Mouse (Mus musculus): ENCODE measurements at regions not wholly inside any gene's neighbourhood (a gene's known extent, or its start where the extent isn't known, plus 50 kb on each side); places are given as distances from the start of the nearest gene placed in this dataset.
A peak's percentile ranks its signal among the peaks of the same experiment; 100 is the strongest.

DNA sequence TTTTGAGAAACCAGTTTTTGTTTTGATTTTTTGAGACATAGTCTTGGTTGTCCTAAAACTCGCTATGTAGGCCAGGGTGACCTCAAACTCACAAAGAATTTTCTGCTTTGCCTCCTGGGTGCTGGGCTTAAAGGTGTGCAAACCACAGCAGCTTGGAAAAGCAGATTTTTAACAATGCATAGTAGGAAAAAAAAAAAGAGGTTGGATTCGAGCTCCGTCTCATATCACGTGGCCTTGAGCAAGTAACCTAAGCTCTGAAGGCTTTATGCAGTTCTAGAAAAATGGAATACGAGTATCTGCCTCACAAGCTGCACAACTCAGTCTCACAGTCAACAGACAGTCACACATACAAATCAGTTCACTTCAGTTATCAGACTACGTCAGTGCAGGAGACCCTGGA is 90.9 kb downstream of the Spry2 start:
- Histone ChIP-seq H3K36me3 (no peaks in the 10 kb centered on the region), H3K4me3 (replicated peaks) (no peak overlapping the region), H3K4me1 (peaks cover 6% of the 10 kb centered on the region), H3K9ac (replicated peaks) (no peak overlapping the region), H3K27me3 (replicated peaks) (no peaks in the 10 kb centered on the region), H3K27ac (replicated peaks) (no peak overlapping the region), H3K9me3 (replicated peaks) (no peaks in the 10 kb centered on the region), H3K4me2 (no peak overlapping the region)
- no peak for ATAC-seq (ENCODE audit: low FRiP score)
- WGBS: 84% methylated on average over 6 of the region's 6 CpGs

DNA sequence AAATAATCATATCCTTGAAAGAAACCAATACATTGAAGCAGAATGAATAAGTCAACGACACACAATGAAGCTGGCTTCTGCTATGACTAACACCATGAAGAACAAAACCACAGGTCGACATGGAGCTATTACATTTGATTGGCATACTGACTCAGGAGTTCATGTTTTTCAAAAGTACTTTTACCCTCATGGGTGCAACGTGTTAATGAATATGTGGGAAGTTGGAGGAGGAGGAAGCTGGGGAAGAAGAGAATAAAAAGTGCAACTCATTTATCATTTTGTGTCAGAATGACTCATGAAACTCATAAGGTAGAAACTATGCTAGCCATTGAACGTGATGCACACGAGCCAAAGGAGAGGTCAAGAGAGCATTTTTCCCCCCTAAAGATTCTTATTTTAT is 91.3 kb downstream of the Spry2 start:
- Histone ChIP-seq H3K27me3 (replicated peaks) (no peaks in the 10 kb centered on the region), H3K4me1 (peaks cover 6% of the 10 kb centered on the region), H3K9me3 (replicated peaks) (no peaks in the 10 kb centered on the region), H3K27ac (replicated peaks) (no peak overlapping the region), H3K9ac (replicated peaks) (no peak overlapping the region), H3K4me3 (replicated peaks) (no peak overlapping the region), H3K36me3 (no peaks in the 10 kb centered on the region), H3K4me2 (no peak overlapping the region)
- ATAC-seq (ENCODE audit: low FRiP score): no peak
- WGBS: 84% methylated on average over 5 of the region's 5 CpGs

DNA sequence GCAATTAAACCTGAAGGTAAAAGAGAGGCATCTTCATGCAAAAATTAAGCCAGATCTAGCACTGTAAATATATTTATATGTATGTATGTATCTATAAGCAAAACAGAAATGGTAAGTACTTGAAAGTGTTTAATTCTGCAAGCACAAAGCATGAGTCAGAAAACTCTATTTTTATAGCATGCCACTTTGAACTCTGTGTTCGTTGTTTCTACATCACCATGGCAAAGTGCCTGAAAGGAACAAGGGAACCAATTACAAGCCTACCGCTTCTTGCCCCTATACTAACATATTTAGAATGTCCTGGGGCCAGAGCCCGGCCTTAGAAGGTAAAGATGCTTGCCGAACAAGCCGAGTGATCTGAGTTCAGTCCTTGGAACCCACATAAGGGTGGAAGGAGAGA is 91.9 kb downstream of the Spry2 start:
- Histone ChIP-seq H3K27ac (replicated peaks) (no peak overlapping the region), H3K4me2 (no peak overlapping the region), H3K27me3 (replicated peaks) (no peaks in the 10 kb centered on the region), H3K9me3 (replicated peaks) (no peaks in the 10 kb centered on the region), H3K36me3 (no peaks in the 10 kb centered on the region), H3K4me1 (peaks cover 6% of the 10 kb centered on the region), H3K4me3 (replicated peaks) (no peak overlapping the region), H3K9ac (replicated peaks) (no peak overlapping the region)
- no peak for ATAC-seq (ENCODE audit: low FRiP score)
- WGBS: 69% methylated on average over 5 of the region's 5 CpGs

DNA sequence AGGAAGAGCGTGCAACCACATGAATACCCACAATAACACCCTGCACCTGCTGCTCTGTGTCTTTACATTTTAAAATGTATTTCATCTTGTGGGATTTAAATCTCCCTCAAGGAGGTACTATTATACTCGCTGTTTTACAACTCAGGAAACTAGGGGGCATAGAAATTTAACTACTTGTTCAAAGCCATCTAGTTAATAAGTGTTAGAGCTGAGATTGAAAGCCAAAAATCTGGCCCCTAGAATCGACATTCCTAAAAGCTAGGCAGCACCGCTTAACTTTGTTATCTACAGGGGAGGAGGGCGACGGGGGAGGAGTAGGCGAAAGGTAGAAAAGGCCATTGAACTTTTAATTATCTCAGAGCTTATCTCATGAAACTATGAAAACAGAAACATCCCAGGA is 93.3 kb downstream of the Spry2 start:
- Histone ChIP-seq H3K4me2 (peak overlapping the region; percentile 53), H3K36me3 (no peaks in the 10 kb centered on the region), H3K27ac (replicated peaks) (no peak overlapping the region), H3K4me1 (peaks cover 6% of the 10 kb centered on the region), H3K9me3 (replicated peaks) (no peaks in the 10 kb centered on the region), H3K9ac (replicated peaks) (no peak overlapping the region), H3K4me3 (replicated peaks) (peak overlapping the region; percentile 23), H3K27me3 (replicated peaks) (no peaks in the 10 kb centered on the region)
- no peak for ATAC-seq (ENCODE audit: low FRiP score)
- WGBS: 28% methylated on average over 7 of the region's 7 CpGs

DNA sequence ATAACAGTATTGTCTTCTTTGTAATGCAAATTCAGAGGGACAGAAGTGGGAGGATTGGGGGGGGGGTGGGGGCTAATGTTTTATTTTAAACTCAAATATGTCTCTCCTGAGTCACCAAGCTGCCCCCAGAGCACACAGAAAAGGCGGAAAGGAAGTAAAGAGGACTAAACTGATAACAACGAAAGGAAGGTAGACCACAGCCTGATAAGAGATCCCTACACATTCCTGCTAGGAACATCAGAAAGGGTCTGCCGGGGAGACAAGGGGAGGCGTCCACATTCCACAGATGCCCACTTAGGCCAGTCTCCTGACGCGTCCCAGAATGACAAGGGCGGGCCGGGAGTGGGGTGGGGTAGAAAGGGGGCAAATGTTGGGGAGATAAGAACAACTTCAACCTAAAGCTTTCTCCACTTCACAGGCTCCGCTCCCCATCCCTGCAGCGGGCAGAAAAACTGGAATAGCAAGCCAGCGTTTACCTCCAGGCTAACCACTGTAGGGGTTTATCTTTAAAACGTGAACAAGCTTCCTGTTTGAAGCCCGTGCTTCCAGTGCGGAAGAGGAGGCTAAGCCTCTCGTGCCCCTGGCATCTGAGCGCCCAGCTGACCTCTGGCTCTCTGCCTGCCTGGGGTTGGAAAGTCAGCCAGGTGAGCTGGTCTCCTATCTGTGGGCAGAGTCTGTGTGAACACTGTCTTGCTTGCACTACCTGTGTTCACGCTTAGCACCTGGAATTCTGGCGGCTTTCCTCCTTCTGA is 93.9 kb downstream of the Spry2 start:
- Histone ChIP-seq H3K27me3 (replicated peaks) (no peaks in the 10 kb centered on the region), H3K4me2 (peak overlapping the region; percentile 53), H3K9ac (replicated peaks) (no peak overlapping the region), H3K36me3 (no peaks in the 10 kb centered on the region), H3K9me3 (replicated peaks) (no peaks in the 10 kb centered on the region), H3K4me3 (replicated peaks) (peak overlapping the region; percentile 23), H3K4me1 (peaks cover 6% of the 10 kb centered on the region), H3K27ac (replicated peaks) (no peak overlapping the region)
- no peak for ATAC-seq (ENCODE audit: low FRiP score)
- 15% methylated on average over 18 of the region's 18 CpGs for whole genome bisulfite sequencing

DNA sequence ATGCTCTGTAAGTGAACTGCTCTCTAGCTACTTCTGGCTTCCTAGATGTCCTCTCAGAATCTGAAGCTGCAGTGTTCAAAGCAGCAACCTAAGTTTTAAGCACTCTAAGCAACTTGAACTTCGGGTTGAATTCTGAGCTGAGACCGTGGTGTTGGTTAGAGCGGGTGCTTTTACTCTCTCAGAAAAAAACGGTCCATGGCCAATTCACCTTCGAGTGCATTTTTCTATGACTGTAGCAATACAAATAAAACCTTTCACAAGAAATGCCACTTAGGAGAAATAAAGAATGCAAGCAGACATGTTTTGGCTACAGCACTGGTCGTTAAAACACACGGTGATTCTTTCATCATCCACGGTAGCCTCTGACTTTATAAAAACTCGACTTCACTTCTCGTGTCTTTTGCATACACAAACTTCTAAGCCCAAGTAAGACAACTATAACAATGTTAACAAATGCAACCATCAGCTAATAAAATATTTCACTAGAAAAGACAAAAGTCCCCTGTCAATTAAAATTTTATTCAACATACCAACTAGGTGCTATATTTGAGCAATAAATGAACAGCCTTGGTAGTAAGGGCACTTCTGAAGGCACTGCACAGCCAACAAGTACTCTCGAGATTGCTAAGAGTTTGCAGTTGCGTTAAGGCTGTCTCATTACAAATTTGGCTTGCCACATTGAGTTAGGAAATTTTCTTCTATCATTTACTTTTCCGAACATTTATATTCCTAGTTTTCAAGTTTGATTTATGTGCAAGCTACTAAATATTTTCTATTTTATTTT is 96.3 kb downstream of the Spry2 start:
- no peak overlapping the region for H3K9ac ChIP-seq (replicated peaks)
- no peaks in the 10 kb centered on the region for H3K36me3 ChIP-seq
- ATAC-seq (ENCODE audit: low FRiP score): no peak
- H3K27me3 ChIP-seq (replicated peaks): no peaks in the 10 kb centered on the region
- H3K4me3 ChIP-seq (replicated peaks): no peak overlapping the region
- H3K27ac ChIP-seq (replicated peaks): no peak overlapping the region
- H3K4me2 ChIP-seq: no peak overlapping the region
- H3K4me1 ChIP-seq: peaks cover 6% of the 10 kb centered on the region
- whole genome bisulfite sequencing: 82% methylated on average over 13 of the region's 13 CpGs
- H3K9me3 ChIP-seq (replicated peaks): no peaks in the 10 kb centered on the region

DNA sequence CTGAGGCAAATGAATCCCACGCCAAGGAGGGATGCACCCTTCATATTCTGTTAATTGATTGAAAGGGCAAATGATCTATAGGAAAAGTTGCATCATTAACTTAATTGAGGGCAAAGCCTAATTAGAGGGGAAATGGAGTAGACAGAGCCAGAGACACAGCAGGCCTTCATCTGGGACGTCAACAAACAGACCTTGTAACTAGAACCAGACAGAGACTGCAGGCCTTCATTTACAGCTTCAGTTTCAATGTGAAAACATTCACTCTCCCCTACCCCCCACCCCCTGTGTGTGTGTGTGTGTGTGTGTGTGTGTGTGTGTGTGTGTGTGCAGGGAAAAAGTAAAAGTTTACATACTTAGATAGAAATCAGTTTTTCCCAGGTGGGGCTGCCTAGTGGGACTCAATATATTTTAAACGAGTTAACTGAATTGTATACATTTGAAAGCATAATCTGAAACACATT is 97.2 kb downstream of the Spry2 start:
- Histone ChIP-seq H3K4me1 (peaks cover 6% of the 10 kb centered on the region), H3K4me3 (replicated peaks) (no peak overlapping the region), H3K27ac (replicated peaks) (no peak overlapping the region), H3K4me2 (no peak overlapping the region), H3K9ac (replicated peaks) (no peak overlapping the region), H3K9me3 (replicated peaks) (no peaks in the 10 kb centered on the region), H3K36me3 (no peaks in the 10 kb centered on the region), H3K27me3 (replicated peaks) (no peaks in the 10 kb centered on the region)
- 40% methylated on average over 3 of the region's 3 CpGs for WGBS
- no peak for ATAC-seq (ENCODE audit: low FRiP score)

DNA sequence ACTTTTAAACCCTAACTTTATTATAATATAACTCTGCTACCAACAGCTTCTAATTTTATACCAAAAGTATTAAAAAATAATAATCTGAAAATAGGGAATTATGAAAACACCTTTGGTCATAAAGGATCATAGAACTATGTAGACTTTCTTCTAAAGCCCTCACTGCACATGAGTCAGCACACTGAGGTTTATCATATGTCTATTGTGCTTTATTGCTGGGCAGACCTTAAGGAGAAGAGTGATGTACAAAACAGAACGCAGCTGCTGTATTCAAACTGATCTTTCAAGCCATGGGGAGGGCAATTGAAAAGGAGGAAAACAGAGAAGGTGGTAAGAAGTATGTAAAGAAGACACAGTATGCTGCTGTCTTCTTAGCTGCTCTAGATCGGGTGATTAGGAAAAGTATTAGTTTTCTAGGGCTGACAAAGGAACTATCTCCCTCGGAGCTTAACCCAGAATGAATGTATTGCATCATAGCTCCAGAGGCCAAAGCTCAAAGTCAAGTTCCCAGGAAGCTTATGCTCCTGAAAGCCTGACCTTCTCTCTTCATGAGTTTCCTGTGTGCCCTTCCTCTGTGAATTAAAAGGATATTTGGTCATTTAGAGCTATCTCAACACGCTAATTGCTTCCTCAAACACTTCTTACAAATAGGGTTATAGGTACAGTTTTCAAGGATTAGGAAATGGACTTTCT is 103.5 kb downstream of the Spry2 start:
- Histone ChIP-seq H3K9ac (replicated peaks) (no peak overlapping the region), H3K27me3 (replicated peaks) (no peaks in the 10 kb centered on the region), H3K4me1 (no peaks in the 10 kb centered on the region), H3K36me3 (no peaks in the 10 kb centered on the region), H3K27ac (replicated peaks) (no peak overlapping the region), H3K4me3 (replicated peaks) (no peak overlapping the region), H3K4me2 (no peak overlapping the region), H3K9me3 (replicated peaks) (no peaks in the 10 kb centered on the region)
- no peak for ATAC-seq (ENCODE audit: low FRiP score)
- 84% methylated on average over 4 of the region's 4 CpGs for WGBS

DNA sequence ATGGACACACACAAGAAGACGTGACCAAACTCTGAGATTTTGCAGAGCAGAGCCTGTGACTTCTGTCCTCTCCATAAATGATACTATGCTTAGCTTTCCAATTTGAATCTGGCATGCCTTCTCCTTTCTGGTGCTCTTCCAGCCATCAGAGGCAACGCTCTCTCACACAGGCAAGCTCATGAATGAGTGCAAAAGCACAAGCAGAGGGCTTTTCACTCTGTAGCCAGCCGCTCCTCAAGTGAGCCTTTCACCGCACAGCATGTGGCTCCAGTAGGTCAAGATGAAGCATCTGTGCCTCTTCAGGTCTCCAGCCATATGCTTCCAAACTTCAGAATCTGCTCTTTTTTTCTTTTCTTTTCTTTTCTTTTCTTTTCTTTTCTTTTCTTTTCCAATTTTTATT is 106.2 kb downstream of the Spry2 start:
- no peaks in the 10 kb centered on the region for H3K9me3 ChIP-seq (replicated peaks)
- no peaks in the 10 kb centered on the region for H3K36me3 ChIP-seq
- no peak for ATAC-seq (ENCODE audit: low FRiP score)
- no peaks in the 10 kb centered on the region for H3K27me3 ChIP-seq (replicated peaks)
- 92% methylated on average over 4 of the region's 4 CpGs for WGBS
- no peak overlapping the region for H3K4me2 ChIP-seq
- no peak overlapping the region for H3K9ac ChIP-seq (replicated peaks)
- no peaks in the 10 kb centered on the region for H3K4me1 ChIP-seq
- no peak overlapping the region for H3K27ac ChIP-seq (replicated peaks)
- no peak overlapping the region for H3K4me3 ChIP-seq (replicated peaks)

DNA sequence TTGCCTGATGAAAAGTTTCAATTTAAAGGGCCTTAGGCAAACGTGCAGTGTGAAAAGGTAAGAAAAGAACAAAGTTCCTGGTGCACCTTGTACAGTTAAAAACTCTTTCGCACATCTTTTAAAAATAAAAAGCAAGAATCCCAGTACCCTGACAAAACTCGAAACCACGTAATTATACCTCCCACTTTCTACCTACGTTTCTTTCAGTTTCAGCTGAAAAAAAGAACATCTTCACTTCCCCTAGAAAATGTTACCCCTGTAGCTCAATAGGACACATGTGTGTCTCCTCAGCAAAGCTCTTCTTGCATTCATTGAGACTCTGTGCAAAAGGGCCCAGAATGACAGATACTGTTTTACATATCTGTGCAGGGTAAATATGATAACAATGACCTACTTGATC is 113.2 kb downstream of the Spry2 start:
- H3K9me3 ChIP-seq (replicated peaks): no peaks in the 10 kb centered on the region
- no peak overlapping the region for H3K4me2 ChIP-seq
- H3K36me3 ChIP-seq: no peaks in the 10 kb centered on the region
- H3K9ac ChIP-seq (replicated peaks): no peak overlapping the region
- no peak overlapping the region for H3K4me3 ChIP-seq (replicated peaks)
- ATAC-seq (ENCODE audit: low FRiP score): no peak
- no peaks in the 10 kb centered on the region for H3K4me1 ChIP-seq
- H3K27me3 ChIP-seq (replicated peaks): no peaks in the 10 kb centered on the region
- no peak overlapping the region for H3K27ac ChIP-seq (replicated peaks)
- 90% methylated on average over 5 of the region's 5 CpGs for WGBS

DNA sequence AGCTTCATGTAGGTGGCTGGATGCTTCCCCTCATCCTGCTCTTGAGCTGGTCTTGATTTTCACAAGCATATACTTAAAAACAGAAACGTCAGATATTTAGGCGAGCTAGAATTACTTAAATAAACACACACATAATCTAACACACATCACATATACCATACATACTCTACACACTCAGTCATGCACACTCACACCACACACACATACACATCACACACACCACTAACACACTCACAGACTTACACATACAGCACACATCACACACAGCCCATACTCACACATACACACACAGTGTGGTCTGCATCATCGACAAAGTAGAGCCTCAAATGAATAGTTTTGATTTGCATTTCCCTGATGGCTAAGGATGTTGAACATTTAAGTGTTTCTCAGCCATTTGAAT is 116.9 kb downstream of the Spry2 start:
- Histone ChIP-seq H3K4me2 (no peak overlapping the region), H3K36me3 (no peaks in the 10 kb centered on the region), H3K9me3 (replicated peaks) (no peaks in the 10 kb centered on the region), H3K9ac (replicated peaks) (no peak overlapping the region), H3K27me3 (replicated peaks) (no peaks in the 10 kb centered on the region), H3K4me3 (replicated peaks) (no peak overlapping the region), H3K27ac (replicated peaks) (no peak overlapping the region), H3K4me1 (no peaks in the 10 kb centered on the region)
- 85% methylated on average over 3 of the region's 3 CpGs for WGBS
- no peak for ATAC-seq (ENCODE audit: low FRiP score)

DNA sequence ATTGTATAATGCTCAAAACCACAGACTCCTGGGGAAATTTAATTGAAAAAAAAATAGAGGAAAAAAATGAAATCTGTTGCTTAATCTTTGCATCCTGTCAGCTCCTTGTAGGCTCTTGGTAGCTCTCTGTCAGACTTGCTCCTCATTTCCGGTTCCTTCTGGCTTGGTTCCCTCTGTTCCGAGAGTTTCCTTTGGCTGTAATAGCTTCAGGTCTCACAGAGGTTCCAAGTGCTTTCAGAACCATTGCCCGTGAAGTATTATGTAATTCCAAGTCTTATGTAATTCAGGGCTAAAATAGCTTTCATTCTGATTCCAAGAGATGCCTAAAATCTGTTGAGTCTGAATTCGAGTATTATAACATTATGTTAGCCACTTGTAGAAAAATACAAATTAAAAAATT is 117.3 kb downstream of the Spry2 start:
- Histone ChIP-seq H3K27ac (replicated peaks) (no peak overlapping the region), H3K9me3 (replicated peaks) (no peaks in the 10 kb centered on the region), H3K4me2 (no peak overlapping the region), H3K27me3 (replicated peaks) (no peaks in the 10 kb centered on the region), H3K4me1 (no peaks in the 10 kb centered on the region), H3K4me3 (replicated peaks) (no peak overlapping the region), H3K36me3 (no peaks in the 10 kb centered on the region), H3K9ac (replicated peaks) (no peak overlapping the region)
- no peak for ATAC-seq (ENCODE audit: low FRiP score)
- 75% methylated on average over 4 of the region's 4 CpGs for WGBS
